ENCODE assay signal across 8 mouse cellular contexts in the genomic region with DNA sequence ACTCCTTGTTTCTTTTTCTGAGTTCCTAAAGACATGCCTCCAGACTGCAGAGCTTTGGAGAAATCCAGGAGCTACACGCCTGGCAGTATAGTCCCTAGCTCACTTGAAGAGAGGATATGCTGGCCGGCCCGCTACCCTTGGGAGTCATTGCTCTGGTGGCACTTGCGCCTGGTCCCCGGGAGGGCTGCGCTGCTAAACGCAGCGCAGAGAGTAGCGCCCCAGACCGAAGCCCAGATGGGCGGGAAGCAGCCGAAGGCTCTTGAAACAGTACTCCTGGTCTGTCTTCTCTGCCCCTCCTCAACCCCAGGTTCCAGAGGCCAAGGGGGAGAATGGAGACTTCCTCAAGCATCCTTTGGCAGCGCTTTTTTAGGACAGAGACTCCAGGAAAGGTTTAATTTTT. TPM values are rescaled to one million over a fixed set of nuclear protein-coding genes. Genes with fewer than 3 reads are reported as not detected.
DNase-seq lines count a peak whose midpoint lies in the region; ATAC-seq lines count a peak whose summit lies in the region.

No protein-coding gene starts in this region.

- H3K36me3 ChIP-seq in kidney, embryonic 15.5 days, result no peaks in the 10 kb centered on the region
- H3K36me3 ChIP-seq in embryonic facial prominence, embryonic 13.5 days, result no peaks in the 10 kb centered on the region
- no peaks in the 10 kb centered on the region for H3K36me3 ChIP-seq in intestine, embryonic 14.5 days (ENCODE audit: control insufficient read depth, insufficient read depth, low read length)

- peak overlapping the region; percentile 43 for H3K4me3 ChIP-seq in kidney, embryonic 15.5 days (replicated peaks)
- H3K4me3 ChIP-seq in embryonic facial prominence, embryonic 13.5 days, result peak overlapping the region; percentile 47
- H3K4me3 ChIP-seq in intestine, embryonic 14.5 days (ENCODE audit: low read depth, low read length), result peak overlapping the region; percentile 25

- no peak overlapping the region for H3K27ac ChIP-seq in kidney, embryonic 15.5 days
- H3K27ac ChIP-seq in embryonic facial prominence, embryonic 13.5 days, result no peak overlapping the region
- H3K27ac ChIP-seq in intestine, embryonic 14.5 days (ENCODE audit: low read depth), result no peak overlapping the region

- peaks cover 40% of the 10 kb centered on the region for H3K4me1 ChIP-seq in kidney, embryonic 15.5 days
- H3K4me1 ChIP-seq in embryonic facial prominence, embryonic 13.5 days, result peaks cover 46% of the 10 kb centered on the region
- H3K4me1 ChIP-seq in intestine, embryonic 14.5 days (replicated peaks; ENCODE audit: control insufficient read depth, insufficient read depth, low read length), result peaks cover 18% of the 10 kb centered on the region

- DNase-seq in kidney, adult 8-10 months, result no peak
- DNase-seq in intestine, embryonic 14.5 days (ENCODE audit: low spot score), result no peak
- DNase-seq in neural tube, embryonic 10.5 days (ENCODE audit: extremely low spot score, low spot score), result peak; percentile 68
- DNase-seq in lung, postnatal 36 days, result no peak
- no peak for DNase-seq in layer of hippocampus, postnatal 25 days (ENCODE audit: extremely low spot score in 1 of 2, low spot score in 1 of 2)

- H3K4me2 ChIP-seq in kidney, embryonic 15.5 days, result peak overlapping the region; percentile 77
- peak overlapping the region; percentile 79 for H3K4me2 ChIP-seq in embryonic facial prominence, embryonic 13.5 days
- H3K4me2 ChIP-seq in intestine, embryonic 14.5 days (ENCODE audit: low read length), result peak overlapping the region; percentile 57

- H3K9me3 ChIP-seq in kidney, embryonic 15.5 days (replicated peaks), result no peaks in the 10 kb centered on the region
- H3K9me3 ChIP-seq in embryonic facial prominence, embryonic 13.5 days, result no peaks in the 10 kb centered on the region
- no peaks in the 10 kb centered on the region for H3K9me3 ChIP-seq in intestine, embryonic 14.5 days (ENCODE audit: control insufficient read depth, low read length)

- 1% methylated on average over 13 of the region's 13 CpGs for WGBS in kidney, embryonic 15.5 days
- under 1% methylated on average over 13 of the region's 13 CpGs for WGBS in embryonic facial prominence, embryonic 13.5 days
- WGBS in intestine, embryonic 14.5 days, result under 1% methylated on average over 13 of the region's 13 CpGs

- H3K27me3 ChIP-seq in kidney, embryonic 15.5 days, result peaks cover 100% of the 10 kb centered on the region
- H3K27me3 ChIP-seq in embryonic facial prominence, embryonic 13.5 days, result peaks cover 100% of the 10 kb centered on the region
- H3K27me3 ChIP-seq in intestine, embryonic 14.5 days (replicated peaks; ENCODE audit: control insufficient read depth, insufficient read depth, low read length), result peaks cover 100% of the 10 kb centered on the region

- ATAC-seq in kidney, embryonic 15.5 days (replicated peaks; ENCODE audit: low FRiP score), result peak; percentile 28; the same call in 1 of the 2 replicates
- ATAC-seq in embryonic facial prominence, embryonic 13.5 days (ENCODE audit: insufficient number of reproducible peaks, insufficient read depth, low FRiP score, low TSS enrichment, low read depth), result no peak
- ATAC-seq in intestine, embryonic 14.5 days (replicated peaks; ENCODE audit: low FRiP score, low TSS enrichment, low read depth), result 0 out of 2 replicates have a peak, but pooled peaks have one; percentile 7
- ATAC-seq in inflammation-experienced regulatory T-cells, adult 6 months, result no peak

- H3K9ac ChIP-seq in kidney, embryonic 15.5 days, result no peak overlapping the region
- peak overlapping the region; percentile 60 for H3K9ac ChIP-seq in embryonic facial prominence, embryonic 13.5 days
- no peak overlapping the region for H3K9ac ChIP-seq in intestine, embryonic 14.5 days (ENCODE audit: low read length)

RNA-seq across cellular contexts. Expression of gene Lhx2, which starts 11.3 kb away (rescaled TPM):
- 0.10 TPM in 1 of 2 replicates, not detected in the other for polyA plus RNA-seq in kidney, embryonic 15.5 days (2015; fragmentation: Nextera tagmentation; extraction: Ambion mirVana)
- 10.0 and 17.8 TPM in 2 replicates for polyA plus RNA-seq in embryonic facial prominence, embryonic 13.5 days (2015; fragmentation: Nextera tagmentation; extraction: Ambion mirVana)
- 0.19 TPM in 1 of 2 replicates, not detected in the other for polyA plus RNA-seq in intestine, embryonic 14.5 days (2014; fragmentation: Nextera tagmentation; extraction: Ambion mirVana)
- under 1 TPM in 1 of 3 experiments, not detected in 2; 0.13 TPM for polyA plus RNA-seq in inflammation-experienced regulatory T-cells, adult 6 months (2017; shearing (Covaris generic))
- 10 to 100 TPM; 96.0 to 98.3 TPM for total RNA-seq in layer of hippocampus, postnatal 25 days (2021)

Comparison
In these comparisons a context has a peak if more than half of its experiments do, and no peak if none do; other contexts are left out.
1. ATAC-seq: peak in kidney, embryonic 15.5 days (single experiment) and intestine, embryonic 14.5 days (single experiment); none in embryonic facial prominence, embryonic 13.5 days (single experiment) and inflammation-experienced regulatory T-cells, adult 6 months (single experiment).
2. Peak in every context shown above with its lines, with median percentiles within 50 percentile points of each other: H3K4me2 ChIP-seq and H3K4me3 ChIP-seq.